Mouse (Mus musculus) thymus, adult 2 months (tissue): Measurements from ENCODE around the gene Esrp2. TPM values are rescaled to one million over a fixed set of nuclear protein-coding genes. Genes with fewer than 3 reads are reported as not detected.

ENCODE experiments used
- DNase-seq: peaks from one replicate; pipeline ENCODE4 v3.0.0; 2021
- H3K27ac ChIP-seq: fragments of 200-500 bp; 2 replicates; pipeline ENCODE4 v1.5.1; 2012; ENCODE audit warnings: low read length, control low read depth; ENCODE audit not compliant: control insufficient read depth, insufficient read depth
- H3K27me3 ChIP-seq: fragments of 200-500 bp; 2 replicates; pipeline ENCODE4 v1.6.1; 2012; ENCODE audit warnings: mild to moderate bottlenecking, low read length, moderate library complexity, mixed read lengths; ENCODE audit not compliant: control insufficient read depth, insufficient read depth
- H3K36me3 ChIP-seq: fragments of 200-500 bp; 2 replicates; pipeline ENCODE4 v1.6.1; 2012; ENCODE audit warnings: mild to moderate bottlenecking, low read length, moderate library complexity; ENCODE audit not compliant: control insufficient read depth, insufficient read depth
- H3K4me1 ChIP-seq: fragments of 200-500 bp; replicated peaks from 2 replicates; pipeline ENCODE4 v1.6.1; 2012; ENCODE audit warnings: low read length; ENCODE audit not compliant: control insufficient read depth, insufficient read depth
- H3K4me3 ChIP-seq: fragments of 200-500 bp; 2 replicates; pipeline ENCODE4 v1.5.1; 2012; ENCODE audit warnings: mild to moderate bottlenecking, low read length, control low read depth, moderate library complexity; ENCODE audit not compliant: control insufficient read depth, insufficient read depth
- CTCF ChIP-seq: fragments of 200-500 bp; IDR thresholded peaks from 2 replicates; pipeline ENCODE4 v1.5.1; 2012; ENCODE audit warnings: mild to moderate bottlenecking, control low read depth, low read length, moderate library complexity, borderline replicate concordance; ENCODE audit not compliant: control insufficient read depth, poor library complexity, insufficient read depth; ENCODE audit errors: extremely low read depth
- POLR2A ChIP-seq: fragments of 200-500 bp; IDR thresholded peaks from 2 replicates; pipeline ENCODE4 v1.6.1; 2012; ENCODE audit warnings: mild to moderate bottlenecking, low read length, control low read depth, moderate library complexity; ENCODE audit not compliant: control insufficient read depth, poor library complexity, insufficient read depth; ENCODE audit errors: extremely low read depth
- WGBS: fragments of 180-500 bp; shearing (Covaris S2); methylation state at CpG from one replicate; pipeline ENCODE4 v1.1.7; 2018; 5-methylcytosine and 5-hydroxymethylcytosine counted together
- polyA plus RNA-seq: library from polyadenylated mRNA; depleted of rRNA; stranded (reverse); fragments of >200 nt; gene quantifications from 2 replicates; pipeline ENCODE4 v1.2.3, GENCODE M21; 2012

Gene Esrp2
- polyA plus RNA-seq, 1 experiment, result 29.9 TPM

DNA sequence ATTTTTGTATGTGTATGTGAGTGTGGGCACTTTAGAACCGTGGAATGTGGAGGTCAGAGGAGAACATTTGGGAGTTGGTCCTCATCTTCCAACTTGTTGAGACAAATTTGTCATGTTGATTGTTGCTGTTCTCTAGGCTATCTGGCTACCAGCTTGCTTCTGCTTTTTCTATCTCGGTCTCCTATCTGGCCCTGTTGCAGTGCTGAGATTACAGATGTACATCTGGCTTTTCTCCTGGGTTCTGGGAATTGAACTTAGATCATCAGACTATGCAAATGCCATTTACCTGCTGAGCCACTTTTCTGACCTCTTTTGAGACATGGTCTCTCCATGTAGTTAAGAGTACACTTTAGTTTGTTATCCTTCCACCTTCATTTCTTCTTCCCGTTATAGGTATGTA lies 36.8 kb upstream of the Esrp2 start:
- H3K36me3 ChIP-seq, result no peaks in the 10 kb centered on the region; the same call in 1 of the 2 replicates
- peaks cover 5% of the 10 kb centered on the region for H3K4me1 ChIP-seq
- H3K4me3 ChIP-seq, result no peak overlapping the region
- DNase-seq, result no peak
- no peak for TF ChIP-seq POLR2A
- TF ChIP-seq CTCF, result no peak
- no peaks in the 10 kb centered on the region for H3K27me3 ChIP-seq
- 92% methylated on average over 3 of the region's 3 CpGs for WGBS
- H3K27ac ChIP-seq, result no peak overlapping the region

DNA sequence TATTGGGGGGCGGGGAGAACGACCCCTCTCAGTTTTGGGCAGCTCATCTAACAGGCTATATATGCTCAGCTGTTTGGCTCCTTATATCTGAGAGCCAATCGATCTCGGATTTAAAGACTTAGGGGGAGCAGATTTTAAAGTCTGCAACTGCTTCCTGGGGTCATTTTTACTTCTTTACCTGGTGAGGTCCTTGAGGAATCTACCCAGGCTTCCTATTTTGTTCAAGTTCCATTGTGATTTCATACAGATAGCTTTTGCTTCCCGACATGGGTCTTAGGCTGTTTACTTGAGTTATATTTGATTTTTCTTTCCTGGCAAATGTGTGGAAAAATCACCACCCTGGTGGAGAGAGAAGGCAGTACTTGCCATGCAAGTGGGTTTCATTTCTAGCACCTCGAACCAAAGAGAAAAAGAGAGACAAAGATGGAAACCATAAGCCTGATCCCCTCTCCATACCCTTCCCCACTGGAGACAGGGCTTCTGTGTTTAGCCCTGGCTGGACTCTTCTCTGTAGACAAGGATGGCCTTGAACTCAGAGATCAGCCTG lies 33.2 kb upstream of the Esrp2 start:
- no peaks in the 10 kb centered on the region for H3K36me3 ChIP-seq
- no peak overlapping the region for H3K27ac ChIP-seq
- TF ChIP-seq CTCF, result no peak
- no peak for TF ChIP-seq POLR2A
- H3K4me3 ChIP-seq, result no peak overlapping the region
- DNase-seq, result no peak
- 28% methylated on average over 6 of the region's 6 CpGs for WGBS
- peaks cover 9% of the 10 kb centered on the region for H3K4me1 ChIP-seq
- no peaks in the 10 kb centered on the region for H3K27me3 ChIP-seq

DNA sequence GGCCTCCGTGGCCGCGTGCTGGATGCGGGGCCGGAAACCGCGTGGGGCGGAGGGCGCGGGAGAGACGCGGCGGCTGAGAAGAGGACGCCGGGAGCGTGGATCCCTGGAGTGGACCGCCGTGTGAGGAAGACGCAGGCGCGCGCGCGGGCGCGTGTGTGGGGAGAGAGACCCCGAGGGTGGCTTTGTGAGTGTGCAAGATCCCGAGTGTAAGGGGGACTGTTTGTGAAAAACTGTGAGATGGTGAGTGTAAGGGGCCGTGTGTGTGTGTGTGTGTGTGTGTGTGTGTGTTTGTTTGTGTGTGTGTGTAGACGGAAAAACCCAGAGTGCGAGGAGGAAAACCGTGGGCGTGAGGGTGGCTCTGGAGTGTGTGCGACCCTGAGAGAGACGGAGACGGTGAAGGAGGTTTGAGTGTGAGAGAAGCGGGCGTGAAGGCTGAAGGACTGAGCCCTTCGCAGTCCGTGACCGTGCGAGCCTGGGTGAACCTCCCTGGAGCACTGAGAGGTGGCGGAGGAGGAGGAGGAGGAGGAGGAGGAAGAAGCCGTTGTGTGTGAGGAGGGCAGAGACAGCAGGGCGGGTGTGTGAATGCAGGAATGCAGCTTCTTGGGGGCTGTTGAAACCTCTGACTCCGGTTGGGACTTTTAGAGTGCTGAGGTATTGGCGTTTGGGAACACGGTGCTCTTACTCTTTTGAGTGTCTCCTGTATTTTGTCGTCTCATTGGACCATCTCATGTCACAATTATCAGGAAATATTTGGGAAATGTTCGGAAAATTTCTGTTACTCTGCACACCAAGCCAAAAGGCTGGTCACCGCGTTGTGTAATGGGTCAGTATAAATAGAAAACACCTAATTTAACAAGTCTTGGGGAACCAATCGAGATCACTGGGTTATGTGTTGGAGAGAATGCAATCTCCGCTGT lies 32.5 kb upstream of the Esrp2 start:
- Histone ChIP-seq H3K27me3 (no peaks in the 10 kb centered on the region), H3K27ac (peak overlapping the region; percentile 4; the same call in 1 of the 2 replicates), H3K4me3 (peak overlapping the region; percentile 76), H3K36me3 (no peaks in the 10 kb centered on the region), H3K4me1 (peaks cover 9% of the 10 kb centered on the region)
- DNase-seq, result peak; percentile 48
- 2% methylated on average over 54 of the region's 54 CpGs for WGBS
- no peak for TF ChIP-seq CTCF
- no peak for TF ChIP-seq POLR2A

DNA sequence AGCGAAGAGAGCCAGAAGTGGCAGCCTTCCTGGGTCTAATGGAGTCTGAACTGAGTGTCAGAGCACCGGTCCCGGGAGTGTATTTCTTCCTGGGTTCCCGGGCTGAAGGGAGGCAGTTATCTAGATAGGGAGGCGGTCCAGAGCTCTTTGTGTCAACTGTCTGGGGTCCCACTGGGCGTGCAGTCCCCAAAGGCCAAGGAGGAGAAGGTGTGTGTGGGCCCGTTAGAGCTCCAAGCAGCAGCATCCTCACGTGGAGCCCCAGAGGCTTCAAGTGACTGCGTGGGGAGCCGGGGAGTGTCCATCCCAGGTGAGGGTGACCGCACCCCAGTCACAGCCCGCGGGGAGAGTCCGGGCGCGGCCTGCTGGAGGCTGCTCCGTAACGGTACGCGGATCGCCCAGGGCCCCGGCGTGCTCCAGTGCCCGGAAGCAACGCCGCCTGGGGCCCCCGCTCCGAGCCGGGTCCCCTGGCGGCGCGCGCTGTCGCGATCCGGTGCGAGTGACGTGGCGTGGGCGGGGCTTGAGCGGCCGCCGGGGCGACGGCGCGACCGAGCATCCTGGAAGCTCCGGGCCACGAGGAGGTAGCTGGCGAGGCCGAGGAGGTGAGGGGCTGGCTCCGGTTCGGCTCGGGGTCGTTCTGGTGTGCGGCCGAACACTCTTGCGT lies 31.7 kb upstream of the Esrp2 start, which contains the start of gene Slc7a6:
Slc7a6 (plus strand) TSS at position 502 of the 661 bp plus-strand sequence.
- peak within 1 kb of the TSS; percentile 4; the same call in 1 of the 2 replicates for H3K27ac ChIP-seq
- peak; percentile 95 for DNase-seq
- H3K4me1 ChIP-seq, result peaks cover 9% of the 10 kb centered on the region
- peak within 1 kb of the TSS; percentile 76 for H3K4me3 ChIP-seq
- H3K36me3 ChIP-seq, result peaks cover 4% of the 10 kb centered on the region; the same call in 1 of the 2 replicates
- H3K27me3 ChIP-seq, result no peaks in the 10 kb centered on the region
- TF ChIP-seq CTCF (peak; percentile 72; the same call in 1 of the 2 replicates), POLR2A (peak; percentile 77)
- WGBS, result under 1% methylated on average over 59 of the region's 59 CpGs

DNA sequence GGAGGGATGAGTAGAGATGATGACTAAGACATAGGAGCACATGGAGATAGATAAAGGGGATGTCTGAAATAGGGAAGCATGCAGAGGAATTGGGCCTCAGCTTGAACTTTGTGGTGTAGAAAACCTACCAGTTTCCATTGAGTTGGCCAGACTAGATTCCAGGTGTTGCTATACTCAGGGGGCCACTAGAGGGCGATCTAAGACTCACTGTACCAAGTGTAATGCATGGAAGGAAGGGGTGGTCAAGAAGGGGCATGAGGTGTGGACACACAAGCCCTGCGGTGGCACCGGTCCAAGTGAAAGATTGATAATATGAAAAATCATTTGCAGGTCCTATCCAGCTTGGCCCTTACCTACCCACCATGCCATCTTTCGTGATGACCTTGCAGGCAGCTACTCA lies 28.7 kb upstream of the Esrp2 start:
- TF ChIP-seq CTCF, result peak; percentile 49; the same call in 1 of the 2 replicates
- no peak for TF ChIP-seq POLR2A

DNA sequence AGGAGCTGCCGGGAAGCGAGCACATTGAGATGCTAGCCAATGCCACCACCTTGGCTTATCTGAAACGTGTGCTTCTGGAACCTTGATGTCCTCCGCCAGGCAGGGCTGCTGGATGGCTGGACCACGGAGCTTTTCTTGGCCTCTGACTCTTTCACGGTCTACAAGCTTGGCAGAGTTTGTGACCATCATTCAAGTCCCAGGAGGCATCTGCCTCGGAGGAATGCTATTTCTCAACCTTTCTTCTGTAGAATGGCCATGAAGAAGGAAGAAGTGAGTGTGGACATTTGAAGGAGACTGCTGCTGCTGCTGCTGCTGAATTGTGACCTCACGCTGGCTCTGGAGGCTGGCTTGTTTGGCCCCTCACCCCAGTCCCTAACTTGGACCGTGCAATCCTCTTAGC lies 26.5 kb upstream of the Esrp2 start:
- Histone ChIP-seq H3K27me3 (no peaks in the 10 kb centered on the region), H3K36me3 (peaks cover 11% of the 10 kb centered on the region), H3K4me1 (peaks cover 2% of the 10 kb centered on the region), H3K4me3 (no peak overlapping the region), H3K27ac (no peak overlapping the region)
- WGBS, result 95% methylated on average over 9 of the region's 9 CpGs
- no peak for TF ChIP-seq POLR2A
- TF ChIP-seq CTCF, result no peak
- no peak for DNase-seq

More for the DNA sequence above, 28.7 kb upstream of the Esrp2 start:
- no peaks in the 10 kb centered on the region for H3K27me3 ChIP-seq
- WGBS, result 62% methylated on average over 4 of the region's 4 CpGs
- H3K36me3 ChIP-seq, result peaks cover 11% of the 10 kb centered on the region
- peak; percentile 74 for DNase-seq
- H3K27ac ChIP-seq, result no peak overlapping the region
- H3K4me3 ChIP-seq, result no peak overlapping the region
- H3K4me1 ChIP-seq, result peaks cover 9% of the 10 kb centered on the region
